Mouse (Mus musculus) heart, embryonic 14.5 days (tissue): ENCODE measurements around the gene Aicda. TPM values are rescaled to one million over a fixed set of nuclear protein-coding genes. Genes with fewer than 3 reads are reported as not detected.

Source experiments
- ATAC-seq: fragments of 200-750 bp; cut with Nextera tagmentation; 2 replicates; pipeline ENCODE4 v1.8.0; 2017; ENCODE audit warnings: low read depth, moderate TSS enrichment; ENCODE audit not compliant: insufficient number of reproducible peaks, insufficient read depth, low FRiP score
- H3K27ac ChIP-seq, 2 experiments: fragments of 200-500 bp in 1 of 2; fragments of 300-500 bp in 1 of 2; sonication (generic) in 1 of 2; replicated peaks in 1 of 2; 2 replicates each; pipeline ENCODE4 v1.5.1; 2012 to 2014; ENCODE audit warnings: low read depth in 2 of 2, low read length in 2 of 2, control low read depth in 1 of 2, mild to moderate bottlenecking in 1 of 2, mixed read lengths in 1 of 2; ENCODE audit not compliant: control insufficient read depth in 1 of 2, insufficient read depth in 1 of 2
- H3K27me3 ChIP-seq: fragments of 300-500 bp; sonication (generic); 2 replicates; pipeline ENCODE4 v1.6.1; 2014; ENCODE audit warnings: mild to moderate bottlenecking, low read length, control low read depth; ENCODE audit not compliant: control insufficient read depth, insufficient read depth
- H3K36me3 ChIP-seq: fragments of 300-500 bp; sonication (generic); 2 replicates; pipeline ENCODE4 v1.6.1; 2014; ENCODE audit warnings: mild to moderate bottlenecking, control low read depth, low read length, mixed read lengths; ENCODE audit not compliant: control insufficient read depth, insufficient read depth
- H3K4me1 ChIP-seq, 2 experiments: fragments of 200-500 bp in 1 of 2; fragments of 300-500 bp in 1 of 2; sonication (generic) in 1 of 2; 2 replicates each; pipeline ENCODE4 v1.6.1; 2012 to 2014; ENCODE audit warnings: low read length in 2 of 2, control low read depth in 1 of 2, mixed read lengths in 1 of 2; ENCODE audit not compliant: control insufficient read depth in 2 of 2, insufficient read depth in 2 of 2
- H3K4me2 ChIP-seq: fragments of 300-500 bp; sonication (generic); 2 replicates; pipeline ENCODE4 v1.6.1; 2014; ENCODE audit warnings: mild to moderate bottlenecking, low read length
- H3K4me3 ChIP-seq, 2 experiments: fragments of 200-500 bp in 1 of 2; fragments of 300-500 bp in 1 of 2; sonication (generic) in 1 of 2; 2 replicates each; pipeline ENCODE4 v1.5.1; 2012 to 2014; ENCODE audit warnings: low read length in 2 of 2, mild to moderate bottlenecking in 2 of 2, control low read depth in 1 of 2, low read depth in 1 of 2, moderate library complexity in 1 of 2; ENCODE audit not compliant: control insufficient read depth in 1 of 2, insufficient read depth in 1 of 2
- H3K9ac ChIP-seq: fragments of 300-500 bp; sonication (generic); 2 replicates; pipeline ENCODE4 v1.6.1; 2014; ENCODE audit warnings: mild to moderate bottlenecking, low read length
- H3K9me3 ChIP-seq: fragments of 300-500 bp; sonication (generic); 2 replicates; pipeline ENCODE4 v1.6.1; 2016; ENCODE audit warnings: low read length, control low read depth; ENCODE audit not compliant: control insufficient read depth
- WGBS: fragments of 180-500 bp; shearing (Covaris S2); extraction: QIAGEN DNeasy Blood & Tissue Kit; methylation state at CpG from one replicate; pipeline ENCODE4 v1.1.7; 2014; 5-methylcytosine and 5-hydroxymethylcytosine counted together
- polyA plus RNA-seq: library from polyadenylated mRNA; unstranded; fragments of >200 nt; fragmentation: Nextera tagmentation; extraction: Ambion mirVana; gene quantifications from 2 replicates; pipeline ENCODE4 v1.2.1, GENCODE M21; 2014

The Aicda gene
- polyA plus RNA-seq, 1 experiment from 2014 or later: not detected

DNA sequence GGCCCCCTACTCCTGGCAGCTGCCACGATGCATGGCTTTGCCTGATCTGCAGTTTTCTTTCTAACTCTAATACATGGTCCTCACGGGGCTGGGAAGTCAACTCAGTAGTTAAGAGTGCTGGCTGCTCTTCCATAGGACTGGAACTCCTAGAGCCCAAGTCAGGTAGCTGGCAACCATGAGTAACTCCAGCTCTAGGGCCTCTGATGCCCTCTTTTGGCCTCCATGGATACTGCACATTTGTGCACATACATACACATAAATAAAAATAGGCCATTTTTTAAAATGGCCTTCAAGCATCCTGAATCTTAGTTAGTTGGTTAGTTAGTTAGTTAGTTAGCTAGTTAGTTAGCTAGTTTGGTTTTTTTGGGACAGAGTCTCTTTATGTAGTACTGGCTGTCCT, 39.3 kb downstream of the Aicda start:
- Histone ChIP-seq H3K27ac (no peak overlapping the region), H3K4me1 (no peaks in the 10 kb centered on the region), H3K27me3 (no peaks in the 10 kb centered on the region), H3K9me3 (no peaks in the 10 kb centered on the region), H3K4me2 (no peak overlapping the region), H3K4me3 (no peak overlapping the region), H3K9ac (no peak overlapping the region), H3K36me3 (no peaks in the 10 kb centered on the region)
- ATAC-seq: no peak
- WGBS: 87% methylated on average over 2 of the region's 2 CpGs

DNA sequence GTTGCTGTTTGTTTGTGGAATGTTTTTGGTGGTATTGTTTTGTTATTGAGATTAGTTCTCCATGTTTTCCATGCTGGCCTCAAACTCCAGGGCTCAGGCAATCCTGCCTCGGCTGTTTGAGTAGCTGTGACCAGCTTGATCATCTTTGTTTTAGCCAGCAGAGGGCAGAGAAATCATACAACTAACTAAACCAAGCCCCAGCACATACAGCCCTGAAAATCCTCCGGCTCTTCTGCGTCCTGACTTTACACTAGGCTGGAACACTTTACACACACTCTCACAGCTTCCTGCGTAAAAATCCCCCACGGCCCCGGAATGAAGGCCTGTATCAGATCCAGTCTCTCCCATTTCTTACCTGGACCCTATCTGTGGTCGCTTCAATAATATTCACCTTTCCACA, 42.0 kb downstream of the Aicda start:
- peak overlapping the region; percentile 38; the same call in 1 of the 2 replicates for H3K4me2 ChIP-seq
- 17% methylated on average over 7 of the region's 7 CpGs for WGBS
- H3K27ac ChIP-seq: no peak overlapping the region
- no peak overlapping the region for H3K9ac ChIP-seq
- H3K4me3 ChIP-seq: no peak overlapping the region
- no peaks in the 10 kb centered on the region for H3K27me3 ChIP-seq
- no peaks in the 10 kb centered on the region for H3K9me3 ChIP-seq
- no peak for ATAC-seq
- no peaks in the 10 kb centered on the region for H3K36me3 ChIP-seq
- no peaks in the 10 kb centered on the region for H3K4me1 ChIP-seq

DNA sequence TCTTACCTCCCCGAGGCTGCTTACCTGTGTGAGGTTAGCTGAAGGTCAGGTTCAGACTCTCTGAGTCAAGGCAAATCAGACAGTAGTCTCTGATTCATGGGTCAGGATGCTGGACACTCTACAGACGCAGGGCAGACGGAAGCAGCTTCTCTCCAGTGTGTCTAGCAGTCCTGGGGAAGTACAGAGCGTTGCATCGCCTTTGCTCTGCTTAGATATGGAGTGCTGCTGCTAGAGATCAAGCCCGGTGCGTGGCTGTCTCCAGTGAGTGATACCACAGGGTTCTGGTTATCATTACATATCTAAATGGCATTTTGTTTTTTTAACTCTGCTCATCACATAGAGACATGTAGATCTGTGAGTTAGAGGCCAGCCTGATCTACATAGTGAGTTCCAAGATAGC, 43.0 kb downstream of the Aicda start:
- Histone ChIP-seq H3K4me2 (no peak overlapping the region), H3K4me3 (no peak overlapping the region), H3K4me1 (no peaks in the 10 kb centered on the region), H3K36me3 (no peaks in the 10 kb centered on the region), H3K27me3 (no peaks in the 10 kb centered on the region), H3K27ac (no peak overlapping the region), H3K9ac (no peak overlapping the region), H3K9me3 (no peaks in the 10 kb centered on the region)
- 53% methylated on average over 7 of the region's 7 CpGs for WGBS
- no peak for ATAC-seq

DNA sequence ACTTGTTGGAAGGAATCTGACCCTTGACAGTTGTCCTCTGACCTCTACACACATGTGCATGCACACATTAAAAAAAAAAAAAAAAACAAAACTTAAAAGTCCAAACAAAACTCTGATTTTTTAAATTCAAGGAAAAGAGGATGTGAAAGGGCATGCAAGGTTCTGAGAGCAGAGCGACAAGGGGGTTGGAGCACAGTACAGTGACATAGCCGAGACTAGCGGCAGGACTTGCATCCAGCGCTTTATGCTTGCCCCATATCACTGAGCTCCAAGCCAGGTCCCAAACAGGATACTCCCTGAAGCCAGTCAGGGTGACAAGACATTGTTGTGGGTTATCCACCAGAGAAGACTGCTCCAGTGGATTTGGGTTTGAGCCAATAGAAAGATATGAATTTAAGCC, 44.4 kb downstream of the Aicda start:
- 89% methylated on average over 4 of the region's 4 CpGs for WGBS
- no peak for ATAC-seq
- no peak overlapping the region for H3K4me2 ChIP-seq
- H3K4me3 ChIP-seq: no peak overlapping the region
- H3K9ac ChIP-seq: no peak overlapping the region
- no peak overlapping the region for H3K27ac ChIP-seq
- no peaks in the 10 kb centered on the region for H3K36me3 ChIP-seq
- H3K9me3 ChIP-seq: no peaks in the 10 kb centered on the region
- H3K27me3 ChIP-seq: no peaks in the 10 kb centered on the region
- no peaks in the 10 kb centered on the region for H3K4me1 ChIP-seq

DNA sequence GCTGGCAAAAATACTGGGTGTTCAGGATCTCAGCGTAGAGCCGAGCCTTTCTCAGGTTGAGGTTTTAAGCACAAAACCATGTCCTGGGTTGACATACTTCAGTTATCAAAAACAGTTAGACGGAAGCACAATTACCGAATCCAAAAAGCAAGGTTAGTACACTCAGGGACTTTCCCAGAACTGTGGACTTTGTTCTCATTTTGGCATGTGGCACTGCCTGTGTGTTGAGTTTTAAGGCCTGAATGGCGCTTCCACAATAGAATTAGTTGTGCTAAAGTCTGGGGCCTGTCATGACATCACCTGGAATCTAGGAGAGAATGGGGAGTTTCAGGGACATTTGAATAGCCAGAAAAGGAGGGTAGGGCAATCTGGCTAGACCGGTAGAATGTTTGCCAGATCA, 44.8 kb downstream of the Aicda start:
- no peaks in the 10 kb centered on the region for H3K36me3 ChIP-seq
- WGBS: 84% methylated on average over 6 of the region's 6 CpGs
- ATAC-seq: no peak

DNA sequence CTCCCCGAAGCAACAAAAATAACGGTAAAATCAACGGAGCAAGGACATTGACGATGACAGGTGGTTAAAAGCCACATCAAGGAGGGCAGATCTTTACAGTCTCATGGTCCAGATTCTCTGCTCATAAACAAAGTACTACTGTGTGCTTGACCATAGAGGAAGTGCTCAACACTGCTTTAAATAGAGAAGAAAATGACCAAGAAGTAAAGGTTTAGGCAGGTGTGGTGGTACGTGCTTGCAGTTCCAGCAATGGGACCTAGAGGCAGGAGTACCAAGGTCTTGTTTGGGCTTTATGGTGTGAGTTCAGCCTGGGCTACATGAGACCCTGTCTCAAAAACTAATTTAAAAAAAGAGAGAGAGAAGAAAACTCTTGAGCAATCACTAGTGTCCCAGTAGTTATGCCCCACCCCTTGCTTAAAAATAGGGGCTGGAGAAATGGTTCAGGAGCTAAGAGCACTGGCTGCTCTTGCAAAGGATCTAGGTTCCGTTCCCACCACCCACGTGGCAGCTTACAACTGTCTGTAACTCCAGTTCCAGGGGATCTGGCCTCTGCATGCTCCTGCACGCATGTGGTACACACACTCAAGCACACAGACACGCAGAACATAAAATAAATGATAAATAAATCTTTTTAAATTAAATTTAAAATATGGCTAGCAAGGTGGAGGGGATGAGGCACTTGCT, 45.6 kb downstream of the Aicda start:
- no peak for ATAC-seq
- no peaks in the 10 kb centered on the region for H3K36me3 ChIP-seq
- no peaks in the 10 kb centered on the region for H3K27me3 ChIP-seq
- H3K4me2 ChIP-seq: no peak overlapping the region
- H3K4me3 ChIP-seq: no peak overlapping the region
- H3K9ac ChIP-seq: no peak overlapping the region
- no peaks in the 10 kb centered on the region for H3K4me1 ChIP-seq
- no peaks in the 10 kb centered on the region for H3K9me3 ChIP-seq
- WGBS: 84% methylated on average over 9 of the region's 9 CpGs
- H3K27ac ChIP-seq: no peak overlapping the region

More for the DNA sequence above, 44.8 kb downstream of the Aicda start:
- H3K4me1 ChIP-seq: no peaks in the 10 kb centered on the region
- H3K27ac ChIP-seq: no peak overlapping the region
- no peaks in the 10 kb centered on the region for H3K27me3 ChIP-seq
- H3K4me2 ChIP-seq: no peak overlapping the region
- no peaks in the 10 kb centered on the region for H3K9me3 ChIP-seq
- no peak overlapping the region for H3K4me3 ChIP-seq
- H3K9ac ChIP-seq: no peak overlapping the region

DNA sequence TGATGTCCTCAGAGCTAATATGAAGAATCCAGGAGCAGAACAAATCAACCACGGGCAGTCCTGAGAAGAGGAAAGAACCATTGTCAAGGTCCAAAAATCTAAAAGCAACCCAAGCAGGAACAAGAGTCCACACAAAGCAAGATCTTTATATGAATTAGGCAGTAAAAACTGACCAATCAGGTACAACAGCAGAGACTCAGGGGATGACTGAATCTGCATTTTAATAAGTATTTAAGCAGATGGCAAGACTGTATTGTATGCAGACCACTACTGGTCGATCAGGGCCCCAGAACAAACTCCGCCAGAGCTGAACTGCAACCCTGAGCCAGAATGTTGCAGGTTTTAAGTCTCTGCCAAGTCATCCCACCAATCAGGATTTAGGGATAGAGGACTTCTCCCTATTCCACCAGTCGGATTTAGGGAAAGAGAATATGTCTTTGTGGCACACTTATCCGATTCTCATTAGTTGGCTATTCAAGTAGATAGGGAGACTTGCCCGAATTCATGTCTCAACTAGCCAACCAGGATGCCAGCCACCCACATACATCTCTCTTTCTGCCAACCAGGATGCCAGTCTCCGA, 46.6 kb downstream of the Aicda start:
- Histone ChIP-seq H3K4me1 (no peaks in the 10 kb centered on the region), H3K9ac (no peak overlapping the region), H3K4me2 (no peak overlapping the region), H3K9me3 (no peaks in the 10 kb centered on the region), H3K36me3 (no peaks in the 10 kb centered on the region), H3K27me3 (no peaks in the 10 kb centered on the region), H3K4me3 (no peak overlapping the region), H3K27ac (no peak overlapping the region)
- 78% methylated on average over 7 of the region's 7 CpGs for WGBS
- no peak for ATAC-seq

DNA sequence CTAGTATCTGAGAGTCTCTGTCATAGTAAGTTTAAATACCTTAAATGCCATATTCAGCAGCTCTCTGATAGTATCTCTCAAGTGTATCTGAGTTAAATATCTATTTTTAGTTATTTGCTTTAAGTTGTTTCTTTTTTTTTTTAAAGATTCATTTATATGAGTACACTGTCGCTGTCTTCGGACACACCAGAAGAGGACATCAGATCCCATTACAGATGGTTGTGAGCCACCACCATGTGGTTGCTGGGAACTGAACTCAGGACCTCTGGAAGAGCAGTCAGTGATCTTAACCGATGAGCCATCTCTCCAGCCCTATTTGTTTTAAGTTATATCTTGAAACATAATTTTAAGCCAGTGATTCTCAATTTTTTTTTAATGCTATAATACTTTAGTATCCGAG, 47.4 kb downstream of the Aicda start:
- Histone ChIP-seq H3K27me3 (no peaks in the 10 kb centered on the region), H3K9me3 (no peaks in the 10 kb centered on the region), H3K4me3 (no peak overlapping the region), H3K4me2 (no peak overlapping the region), H3K9ac (no peak overlapping the region), H3K4me1 (no peaks in the 10 kb centered on the region), H3K27ac (no peak overlapping the region), H3K36me3 (no peaks in the 10 kb centered on the region)
- ATAC-seq: no peak
- 87% methylated on average over 4 of the region's 4 CpGs for WGBS
